Mouse (Mus musculus) neural tube, embryonic 11.5 days (tissue): ENCODE measurements around the gene Sema3b. TPM values are rescaled to one million over a fixed set of nuclear protein-coding genes. Genes with fewer than 3 reads are reported as not detected.
A peak's percentile ranks its signal among the peaks of the same experiment; 100 is the strongest.

Experiments
- ATAC-seq: fragments of 200-750 bp; cut with Nextera tagmentation; 2 replicates; pipeline ENCODE4 v1.8.0; 2017; ENCODE audit warnings: moderate number of reproducible peaks, mild to moderate bottlenecking, moderate TSS enrichment, moderate library complexity; ENCODE audit not compliant: insufficient read depth, low FRiP score, low TSS enrichment
- DNase-seq: peaks from one replicate; pipeline ENCODE4 v3.0.0-alpha.2; 2015; ENCODE audit warnings: low spot score
- H3K27ac ChIP-seq: fragments of 300-500 bp; sonication (generic); 2 replicates; pipeline ENCODE4 v1.5.1; 2014; ENCODE audit warnings: low read depth, mild to moderate bottlenecking, low read length
- H3K27me3 ChIP-seq: fragments of 300-500 bp; sonication (generic); 2 replicates; pipeline ENCODE4 v1.6.1; 2014; ENCODE audit warnings: mild to moderate bottlenecking, low read length, mixed read lengths; ENCODE audit not compliant: control insufficient read depth, insufficient read depth
- H3K36me3 ChIP-seq: fragments of 300-500 bp; sonication (generic); 2 replicates; pipeline ENCODE4 v1.6.1; 2014; ENCODE audit warnings: mild to moderate bottlenecking, low read length, moderate library complexity, mixed read lengths; ENCODE audit not compliant: control insufficient read depth, insufficient read depth
- H3K4me1 ChIP-seq: fragments of 300-500 bp; sonication (generic); 2 replicates; pipeline ENCODE4 v1.6.1; 2014; ENCODE audit warnings: low read length, mixed read lengths; ENCODE audit not compliant: control insufficient read depth, insufficient read depth
- H3K4me2 ChIP-seq: fragments of 300-500 bp; sonication (generic); 2 replicates; pipeline ENCODE4 v1.6.1; 2014; ENCODE audit warnings: low read depth, mild to moderate bottlenecking, moderate library complexity
- H3K4me3 ChIP-seq: fragments of 300-500 bp; sonication (generic); 2 replicates; pipeline ENCODE4 v1.5.1; 2014; ENCODE audit warnings: low read depth, low read length
- H3K9ac ChIP-seq: fragments of 300-500 bp; sonication (generic); 2 replicates; pipeline ENCODE4 v1.6.1; 2014; ENCODE audit warnings: mild to moderate bottlenecking, low read length
- H3K9me3 ChIP-seq: fragments of 300-500 bp; sonication (generic); 2 replicates; pipeline ENCODE4 v1.6.1; 2016; ENCODE audit warnings: low read length; ENCODE audit not compliant: control insufficient read depth
- WGBS: fragments of 180-500 bp; shearing (Covaris S2); extraction: QIAGEN DNeasy Blood & Tissue Kit; methylation state at CpG from one replicate; pipeline ENCODE4 v1.1.7; 2014; 5-methylcytosine and 5-hydroxymethylcytosine counted together
- polyA plus RNA-seq: library from polyadenylated mRNA; unstranded; fragments of >200 nt; fragmentation: Nextera tagmentation; extraction: Ambion mirVana; gene quantifications from 2 replicates; pipeline ENCODE4 v1.2.1, GENCODE M21; 2014

Gene Sema3b
- polyA plus RNA-seq, 1 experiment from 2014 or later = 2.6 TPM

DNA sequence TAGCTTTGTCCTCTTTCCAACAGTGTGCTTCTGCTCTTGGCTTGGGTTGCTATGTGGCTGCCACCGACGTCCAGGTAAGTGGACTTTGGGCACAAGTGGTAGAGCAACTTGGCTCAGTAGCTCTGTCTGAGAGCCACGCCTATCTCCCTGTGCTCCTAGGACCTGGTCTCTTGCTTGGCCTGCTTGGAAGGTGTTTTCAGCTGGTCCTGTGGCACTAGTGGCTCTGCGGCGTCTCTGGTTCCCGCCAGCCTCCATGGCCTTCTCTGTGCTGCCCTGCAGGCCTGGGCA, 18.3 kb downstream of the Sema3b start:
- no peaks in the 10 kb centered on the region for H3K9me3 ChIP-seq
- DNase-seq = no peak
- H3K4me3 ChIP-seq = no peak overlapping the region
- no peak overlapping the region for H3K4me2 ChIP-seq
- peaks cover 6% of the 10 kb centered on the region for H3K4me1 ChIP-seq
- no peak overlapping the region for H3K27ac ChIP-seq
- H3K27me3 ChIP-seq = no peaks in the 10 kb centered on the region
- H3K9ac ChIP-seq = no peak overlapping the region
- peaks cover 14% of the 10 kb centered on the region for H3K36me3 ChIP-seq
- no peak for ATAC-seq
- 94% methylated on average over 6 of the region's 6 CpGs for WGBS

GRCm38 (mm10) chr9:107590058-107590772, 18.8 kb downstream of the Sema3b start:
- Histone ChIP-seq H3K4me1 (peaks cover 6% of the 10 kb centered on the region), H3K27ac (no peak overlapping the region), H3K9me3 (no peaks in the 10 kb centered on the region), H3K4me2 (no peak overlapping the region), H3K36me3 (peaks cover 14% of the 10 kb centered on the region), H3K9ac (no peak overlapping the region), H3K27me3 (no peaks in the 10 kb centered on the region), H3K4me3 (no peak overlapping the region)
- ATAC-seq = no peak
- no peak for DNase-seq
- 90% methylated on average over 25 of the region's 25 CpGs for WGBS

DNA sequence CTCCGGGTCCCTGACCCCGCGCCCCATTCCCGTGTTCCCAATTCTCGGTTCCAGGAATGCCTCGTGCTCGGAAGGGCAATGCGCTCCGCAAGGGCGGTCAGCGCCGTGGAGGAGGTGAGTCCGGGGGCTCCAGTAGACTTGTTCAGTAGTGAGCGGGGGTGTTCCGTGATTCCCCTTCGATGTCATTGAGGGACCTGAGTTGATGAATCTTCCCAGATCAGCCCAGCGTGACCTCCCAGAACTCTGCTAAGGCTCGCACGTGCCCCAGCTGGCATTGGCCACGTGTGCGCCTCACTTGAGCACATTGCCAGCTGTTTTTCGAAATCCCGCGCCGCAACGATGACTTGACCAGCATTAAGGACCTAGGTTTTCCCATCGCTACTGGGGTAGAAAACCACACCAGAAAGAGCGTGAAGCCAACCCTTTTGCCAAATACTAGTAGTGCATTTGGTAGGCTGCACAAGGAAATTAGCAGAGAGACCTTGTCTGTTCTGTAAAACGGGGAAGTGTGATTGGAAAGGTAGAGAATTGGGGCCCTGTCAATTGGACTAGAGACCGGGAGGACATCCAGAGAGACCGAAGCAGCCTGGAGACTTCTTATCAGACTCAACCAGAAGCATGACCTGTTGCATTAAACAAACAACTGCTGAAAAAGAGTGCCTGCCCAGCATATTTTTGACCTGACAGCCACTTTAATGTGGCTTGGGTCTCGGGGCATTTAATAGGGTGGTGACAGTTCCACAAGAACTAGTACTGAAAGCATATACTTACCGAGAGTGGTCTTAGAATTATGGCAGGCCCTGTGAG, 21.0 kb downstream of the Sema3b start:
- peak; percentile 50 for ATAC-seq
- H3K27ac ChIP-seq = peak overlapping the region; percentile 53; the same call in 1 of the 2 replicates
- WGBS = 6% methylated on average over 33 of the region's 33 CpGs

GRCm38 (mm10) chr9:107586974-107587832, 21.8 kb downstream of the Sema3b start, which contains the start of gene Ifrd2:
Ifrd2 (plus strand) TSS chr9:107587642.
- Histone ChIP-seq H3K4me1 (peaks cover 6% of the 10 kb centered on the region), H3K27me3 (no peaks in the 10 kb centered on the region), H3K27ac (peak within 1 kb of the TSS; percentile 53; the same call in 1 of the 2 replicates), H3K9ac (peak within 1 kb of the TSS; percentile 57), H3K36me3 (peaks cover 8% of the 10 kb centered on the region), H3K4me2 (peak within 1 kb of the TSS; percentile 89), H3K4me3 (peak within 1 kb of the TSS; percentile 78), H3K9me3 (no peaks in the 10 kb centered on the region)
- DNase-seq (peak; percentile 95), ATAC-seq (peak; percentile 96)
- 13% methylated on average over 46 of the region's 46 CpGs for WGBS

More for the DNA sequence above, 21.0 kb downstream of the Sema3b start:
- H3K36me3 ChIP-seq = peaks cover 12% of the 10 kb centered on the region
- H3K9ac ChIP-seq = peak overlapping the region; percentile 57
- H3K4me2 ChIP-seq = peak overlapping the region; percentile 89
- no peaks in the 10 kb centered on the region for H3K9me3 ChIP-seq
- DNase-seq = no peak
- H3K4me1 ChIP-seq = peaks cover 6% of the 10 kb centered on the region
- no peaks in the 10 kb centered on the region for H3K27me3 ChIP-seq
- H3K4me3 ChIP-seq = peak overlapping the region; percentile 78

GRCm38 (mm10) chr9:107586504-107586903, 22.5 kb downstream of the Sema3b start:
- peaks cover 4% of the 10 kb centered on the region for H3K36me3 ChIP-seq
- no peak overlapping the region for H3K27ac ChIP-seq
- whole genome bisulfite sequencing = 96% methylated on average over 5 of the region's 5 CpGs
- DNase-seq (no peak), ATAC-seq (no peak)
- H3K27me3 ChIP-seq = no peaks in the 10 kb centered on the region
- H3K9ac ChIP-seq = no peak overlapping the region
- no peak overlapping the region for H3K4me2 ChIP-seq
- H3K9me3 ChIP-seq = no peaks in the 10 kb centered on the region
- peaks cover 6% of the 10 kb centered on the region for H3K4me1 ChIP-seq
- no peak overlapping the region for H3K4me3 ChIP-seq

- H3K9ac ChIP-seq = no peak overlapping the region
Observed at GRCm38 (mm10) chr9:107583174-107583573, 25.9 kb downstream of the Sema3b start.

GRCm38 (mm10) chr9:107582509-107583062, 26.4 kb downstream of the Sema3b start:
- Histone ChIP-seq H3K36me3 (no peaks in the 10 kb centered on the region), H3K4me1 (peaks cover 10% of the 10 kb centered on the region; the same call in 1 of the 2 replicates), H3K4me2 (no peak overlapping the region), H3K27ac (no peak overlapping the region), H3K4me3 (no peak overlapping the region), H3K27me3 (no peaks in the 10 kb centered on the region), H3K9me3 (no peaks in the 10 kb centered on the region), H3K9ac (no peak overlapping the region)
- DNase-seq (no peak), ATAC-seq (no peak)
- WGBS = 84% methylated on average over 7 of the region's 7 CpGs

More at GRCm38 (mm10) chr9:107583174-107583573, 25.9 kb downstream of the Sema3b start:
- H3K36me3 ChIP-seq = no peaks in the 10 kb centered on the region
- peaks cover 11% of the 10 kb centered on the region for H3K4me1 ChIP-seq
- no peaks in the 10 kb centered on the region for H3K9me3 ChIP-seq
- H3K27me3 ChIP-seq = no peaks in the 10 kb centered on the region
- no peak overlapping the region for H3K4me3 ChIP-seq
- no peak overlapping the region for H3K27ac ChIP-seq
- no peak overlapping the region for H3K4me2 ChIP-seq
- WGBS = 90% methylated on average over 14 of the region's 14 CpGs
- DNase-seq = no peak
- ATAC-seq = no peak

- H3K4me3 ChIP-seq = peak overlapping the region; percentile 44; the same call in 1 of the 2 replicates
- H3K9ac ChIP-seq = peak overlapping the region; percentile 65; the same call in 1 of the 2 replicates
- ATAC-seq = no peak
- H3K27me3 ChIP-seq = no peaks in the 10 kb centered on the region
- no peak for DNase-seq
- H3K36me3 ChIP-seq = no peaks in the 10 kb centered on the region
- no peak overlapping the region for H3K27ac ChIP-seq
- peaks cover 13% of the 10 kb centered on the region; the same call in 1 of the 2 replicates for H3K4me1 ChIP-seq
- no peaks in the 10 kb centered on the region for H3K9me3 ChIP-seq
- H3K4me2 ChIP-seq = peak overlapping the region; percentile 52
- 76% methylated on average over 4 of the region's 4 CpGs for WGBS
Observed at GRCm38 (mm10) chr9:107581584-107581983, 27.4 kb downstream of the Sema3b start.
